In the genomic region with DNA sequence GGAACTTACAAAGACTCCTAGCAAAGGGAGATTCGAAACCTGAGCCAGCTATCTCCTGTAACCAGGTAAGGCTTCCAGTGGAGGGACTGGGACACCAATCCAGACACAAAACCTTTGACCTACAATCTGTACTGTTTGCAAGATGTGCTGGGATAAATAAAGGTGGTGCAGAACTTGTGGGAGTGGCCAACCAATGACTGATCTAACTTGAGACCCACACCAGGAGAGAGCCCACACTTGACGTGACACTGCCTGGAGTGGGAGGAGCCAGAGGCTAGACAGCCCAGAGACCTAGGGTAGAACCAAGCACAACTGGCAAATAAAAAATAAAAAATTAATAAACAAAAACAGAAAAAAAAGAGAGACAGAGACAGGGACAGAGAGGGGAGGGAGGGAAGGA, we compare ENCODE assay signal across 23 mouse cellular contexts.
"Had no signal": no experiment of that assay in that cellular context is flagged by ENCODE, and none has a peak within 500 bp of the region (broad histone marks: within the 10 kb centered on the region; RNA-seq: fewer than 3 reads in every experiment).

No protein-coding gene starts in this region.

- H3K36me3 ChIP-seq: limb, embryonic 10.5 days; limb, embryonic 13.5 days; liver, embryonic 13.5 days; lung, embryonic 15.5 days; midbrain, embryonic 10.5 days; midbrain, embryonic 13.5 days; neural tube, embryonic 13.5 days; stomach, embryonic 15.5 days had no signal

- DNase-seq: kidney, adult 11 months; kidney, adult 9 months; kidney, postnatal 14 days; layer of hippocampus, adult 9-11 months; liver, embryonic 13.5 days; lung, adult 18-20 months; lung, postnatal 10 days; lung, postnatal 36 days; retina, postnatal 1 day; right cerebral cortex, postnatal 25 days; spleen, adult 18-20 months; thymus, postnatal 25 days had no signal

- H3K9ac ChIP-seq: limb, embryonic 13.5 days; liver, embryonic 13.5 days; lung, embryonic 15.5 days; midbrain, embryonic 13.5 days; neural tube, embryonic 13.5 days; stomach, embryonic 15.5 days had no signal

- H3K4me3 ChIP-seq: layer of hippocampus, adult 2 months; limb, embryonic 10.5 days; limb, embryonic 13.5 days; liver, embryonic 13.5 days; lung, embryonic 15.5 days; megakaryocyte, embryonic 14.5 days; midbrain, embryonic 10.5 days; midbrain, embryonic 13.5 days; myocyte; neural tube, embryonic 13.5 days; stomach, embryonic 15.5 days had no signal

- H3K27me3 ChIP-seq: limb, embryonic 13.5 days; liver, embryonic 13.5 days; lung, embryonic 15.5 days; megakaryocyte, embryonic 14.5 days; midbrain, embryonic 13.5 days; neural tube, embryonic 13.5 days; stomach, embryonic 15.5 days had no signal

- H3K9me3 ChIP-seq: limb, embryonic 10.5 days; limb, embryonic 13.5 days; liver, embryonic 13.5 days; lung, embryonic 15.5 days; megakaryocyte, embryonic 14.5 days; midbrain, embryonic 10.5 days; midbrain, embryonic 13.5 days; neural tube, embryonic 13.5 days; stomach, embryonic 15.5 days had no signal

- H3K4me2 ChIP-seq: limb, embryonic 13.5 days; liver, embryonic 13.5 days; lung, embryonic 15.5 days; midbrain, embryonic 13.5 days; neural tube, embryonic 13.5 days; stomach, embryonic 15.5 days had no signal

- H3K4me1 ChIP-seq: stomach, embryonic 15.5 days had no signal

- H3K27ac ChIP-seq: layer of hippocampus, adult 2 months; limb, embryonic 10.5 days; limb, embryonic 13.5 days; liver, embryonic 13.5 days; lung, embryonic 15.5 days; midbrain, embryonic 10.5 days; midbrain, embryonic 13.5 days; neural tube, embryonic 13.5 days; stomach, embryonic 15.5 days had no signal

- ATAC-seq: midbrain, embryonic 13.5 days; midbrain, embryonic 16.5 days had no signal
